In genomic region chr2:122737894-122738830, GRCm38 (mm10) we compare ENCODE assay signal across 8 mouse cellular contexts. TPM values are rescaled to one million over a fixed set of nuclear protein-coding genes. Genes with fewer than 3 reads are reported as not detected.
DNase-seq lines count a peak whose midpoint lies in the region; ATAC-seq and TF ChIP-seq lines count a peak whose summit lies in the region.

Gene Bloc1s6 (plus strand): TSS chr2:122738503.

- H3K9ac ChIP-seq in embryonic facial prominence, embryonic 14.5 days (ENCODE audit: low read depth, low read length): peak within 1 kb of the TSS; percentile 94
- peak within 1 kb of the TSS; percentile 100 for H3K9ac ChIP-seq in heart, adult 2 months (ENCODE audit: low read depth, low read length)
- H3K9ac ChIP-seq in limb, embryonic 13.5 days: peak within 1 kb of the TSS; percentile 93
- H3K9ac ChIP-seq in midbrain, embryonic 16.5 days (ENCODE audit: low read depth, low read length): peak within 1 kb of the TSS; percentile 96

- peak; percentile 96 for ATAC-seq in embryonic facial prominence, embryonic 14.5 days (ENCODE audit: low read depth)
- ATAC-seq in limb, embryonic 13.5 days (ENCODE audit: low FRiP score, low read depth): peak; percentile 98
- ATAC-seq in midbrain, embryonic 16.5 days: peak; percentile 96

- peak within 1 kb of the TSS; percentile 96 for H3K27ac ChIP-seq in embryonic facial prominence, embryonic 14.5 days (replicated peaks; ENCODE audit: low read depth, low read length)
- peak within 1 kb of the TSS; percentile 97 for H3K27ac ChIP-seq in heart, adult 2 months
- H3K27ac ChIP-seq in limb, embryonic 13.5 days: peak within 1 kb of the TSS; percentile 95
- peak within 1 kb of the TSS; percentile 93 for H3K27ac ChIP-seq in midbrain, embryonic 16.5 days (ENCODE audit: low read length)

- peaks cover 7% of the 10 kb centered on the region for H3K4me1 ChIP-seq in embryonic facial prominence, embryonic 14.5 days (ENCODE audit: control insufficient read depth, insufficient read depth, low read length)
- peaks cover 3% of the 10 kb centered on the region for H3K4me1 ChIP-seq in heart, adult 2 months (ENCODE audit: control insufficient read depth, insufficient read depth, low read length)
- H3K4me1 ChIP-seq in limb, embryonic 13.5 days: peaks cover 10% of the 10 kb centered on the region
- peaks cover 21% of the 10 kb centered on the region for H3K4me1 ChIP-seq in midbrain, embryonic 16.5 days (ENCODE audit: control insufficient read depth, insufficient read depth, low read length)

- 0 out of 2 replicates have a peak, but pooled peaks have one; percentile 34 for TF ChIP-seq EP300 in heart, adult 2 months (IDR thresholded peaks at IDR 0.05; ENCODE audit: insufficient read depth, low read depth, low read length)

- H3K36me3 ChIP-seq in embryonic facial prominence, embryonic 14.5 days (ENCODE audit: control insufficient read depth, insufficient read depth, low read length): no peaks in the 10 kb centered on the region
- H3K36me3 ChIP-seq in heart, adult 2 months (ENCODE audit: control insufficient read depth, insufficient read depth, low read length): peaks cover 6% of the 10 kb centered on the region
- peaks cover 8% of the 10 kb centered on the region for H3K36me3 ChIP-seq in limb, embryonic 13.5 days
- H3K36me3 ChIP-seq in midbrain, embryonic 16.5 days (ENCODE audit: control insufficient read depth, insufficient read depth, low read length): no peaks in the 10 kb centered on the region; the same call in 1 of the 2 replicates

- TF ChIP-seq CTCF in heart, adult 2 months (IDR thresholded peaks at IDR 0.05): no peak

- peak; percentile 98 for DNase-seq in 3T3-L1 (ENCODE audit: low read depth, low spot score)
- peak; percentile 73 to 82 for DNase-seq in adrenal gland, postnatal 4 days (ENCODE audit: low spot score in 2 of 2)
- DNase-seq in embryonic facial prominence, embryonic 14.5 days (ENCODE audit: low spot score): peak; percentile 96
- peak; percentile 91 to 92 for DNase-seq in heart, adult 2 months
- DNase-seq in kidney, adult 8-10 months: peak; percentile 89 to 92
- DNase-seq in spleen, postnatal 10 days (ENCODE audit: low spot score in 2 of 2): peak; percentile 77 to 90

- WGBS in embryonic facial prominence, embryonic 14.5 days: 1% methylated on average over 42 of the region's 59 CpGs
- 1% methylated on average over 55 of the region's 59 CpGs for WGBS in heart, adult 2 months
- WGBS in limb, embryonic 13.5 days: under 1% methylated on average over 56 of the region's 59 CpGs
- WGBS in midbrain, embryonic 16.5 days: 1% methylated on average over 47 of the region's 59 CpGs

- H3K79me2 ChIP-seq in heart, adult 2 months (replicated peaks; ENCODE audit: control insufficient read depth, insufficient read depth, low read length): peaks cover 5% of the 10 kb centered on the region; the same call in 1 of the 2 replicates

- H3K9me3 ChIP-seq in embryonic facial prominence, embryonic 14.5 days (ENCODE audit: control insufficient read depth, low read length): no peaks in the 10 kb centered on the region
- no peaks in the 10 kb centered on the region for H3K9me3 ChIP-seq in limb, embryonic 13.5 days
- no peaks in the 10 kb centered on the region for H3K9me3 ChIP-seq in midbrain, embryonic 16.5 days (replicated peaks; ENCODE audit: control insufficient read depth, low read length, poor library complexity, severe bottlenecking)

- peak; percentile 88 for TF ChIP-seq POLR2A in heart, adult 2 months (IDR thresholded peaks at IDR 0.05; ENCODE audit: insufficient read depth, low read depth, low read length)

- peak within 1 kb of the TSS; percentile 78 for H3K4me2 ChIP-seq in embryonic facial prominence, embryonic 14.5 days (ENCODE audit: low read depth, low read length)
- H3K4me2 ChIP-seq in limb, embryonic 13.5 days (replicated peaks): peak within 1 kb of the TSS; percentile 72
- peak within 1 kb of the TSS; percentile 69 for H3K4me2 ChIP-seq in midbrain, embryonic 16.5 days (ENCODE audit: low read length)

- H3K27me3 ChIP-seq in embryonic facial prominence, embryonic 14.5 days (replicated peaks; ENCODE audit: control insufficient read depth, insufficient read depth, low read length): peaks cover 8% of the 10 kb centered on the region
- H3K27me3 ChIP-seq in heart, adult 2 months (ENCODE audit: control insufficient read depth, insufficient read depth, low read length): peaks cover 2% of the 10 kb centered on the region; the same call in 1 of the 2 replicates
- peaks cover 13% of the 10 kb centered on the region for H3K27me3 ChIP-seq in limb, embryonic 13.5 days
- H3K27me3 ChIP-seq in midbrain, embryonic 16.5 days (ENCODE audit: control insufficient read depth, insufficient read depth, low read depth, low read length): peaks cover 11% of the 10 kb centered on the region

- H3K4me3 ChIP-seq in embryonic facial prominence, embryonic 14.5 days (ENCODE audit: low read depth, low read length): peak within 1 kb of the TSS; percentile 87
- H3K4me3 ChIP-seq in heart, adult 2 months: peak within 1 kb of the TSS; percentile 82
- H3K4me3 ChIP-seq in limb, embryonic 13.5 days: peak within 1 kb of the TSS; percentile 84
- H3K4me3 ChIP-seq in midbrain, embryonic 16.5 days (ENCODE audit: low read depth, low read length): peak within 1 kb of the TSS; percentile 92

- intact Hi-C loops in heart, adult 2 months (cut with DNase I): loop anchor here (1.0 kb wide), 1 partner anchor 36 kb away; the partner anchor contains the start of gene Slc30a4

RNA-seq across cellular contexts. Expression of gene Bloc1s6, which starts in this region (rescaled TPM):
- total RNA-seq in adrenal gland, postnatal 4 days (2021): 10 to 100 TPM; 31.7 to 34.1 TPM
- 41.5 and 44.8 TPM in 2 replicates for polyA plus RNA-seq in embryonic facial prominence, embryonic 14.5 days (2014; fragmentation: Nextera tagmentation; extraction: Ambion mirVana)
- 10 to 100 TPM; 26.7 to 29.9 TPM for total RNA-seq in heart, adult 2 months (2021)
- 26.0 and 44.2 TPM in 2 replicates for polyA plus RNA-seq in heart, adult 2 months (2012; rRNA removed)
- 56.3 and 57.6 TPM in 2 replicates for polyA plus RNA-seq in limb, embryonic 13.5 days (2015; fragmentation: Nextera tagmentation; extraction: Ambion mirVana)
- polyA plus RNA-seq in midbrain, embryonic 16.5 days (2015; fragmentation: Nextera tagmentation; extraction: Ambion mirVana): 108 and 114 TPM in 2 replicates

Comparison
In these comparisons a context has a peak if more than half of its experiments do, and no peak if none do; other contexts are left out.
1. Peak in every context shown above with its lines: DNase-seq, ATAC-seq, H3K4me3 ChIP-seq and H3K27ac ChIP-seq.